ENCODE assay signal across 29 mouse cellular contexts in the genomic region with DNA sequence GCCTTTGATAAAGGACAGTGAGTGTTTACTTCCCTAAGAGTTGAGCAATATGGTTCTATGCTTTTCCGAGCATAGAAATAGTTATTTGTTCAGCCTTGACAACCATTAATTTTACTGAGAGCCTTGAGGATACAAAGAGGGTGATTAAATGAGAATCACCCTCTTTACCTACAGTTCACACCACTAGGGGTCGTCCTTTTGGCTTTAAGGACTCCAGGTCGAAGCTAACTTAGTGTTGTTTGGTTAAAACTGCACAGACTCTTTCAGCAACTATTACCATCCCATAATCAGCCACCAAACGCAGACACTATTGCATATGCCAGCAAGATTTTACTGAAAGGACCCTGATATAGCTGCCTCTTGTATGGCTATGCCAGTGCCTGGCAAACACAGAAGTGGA.
DNase-seq lines count a peak whose midpoint lies in the region; ATAC-seq and TF ChIP-seq lines count a peak whose summit lies in the region.
"Had no signal": no experiment of that assay in that cellular context is flagged by ENCODE, and none has a peak within 500 bp of the region (broad histone marks: within the 10 kb centered on the region; RNA-seq: fewer than 3 reads in every experiment).

No protein-coding gene starts in this region.

- no peaks in the 10 kb centered on the region for H3K79me2 ChIP-seq in CH12.LX (replicated peaks; ENCODE audit: control insufficient read depth, extremely low read depth, insufficient read depth, poor library complexity, severe bottlenecking)

- no peak for TF ChIP-seq POLR2A in CH12.LX (IDR thresholded peaks at IDR 0.05; ENCODE audit: low read depth, low read length)

- no peaks in the 10 kb centered on the region for H3K27me3 ChIP-seq in heart, embryonic 12.5 days (replicated peaks)
- H3K27me3 ChIP-seq in heart, embryonic 15.5 days: no peaks in the 10 kb centered on the region
- no peaks in the 10 kb centered on the region for H3K27me3 ChIP-seq in heart, embryonic 11.5 days (ENCODE audit: control insufficient read depth, insufficient read depth, low read length)
- H3K27me3 ChIP-seq in CH12.LX (replicated peaks): no peaks in the 10 kb centered on the region
- H3K27me3 ChIP-seq: embryonic facial prominence, embryonic 13.5 days; forebrain, embryonic 12.5 days; forebrain, embryonic 15.5 days; hindbrain, embryonic 13.5 days; intestine, embryonic 15.5 days; kidney, embryonic 15.5 days had no signal

- peak; percentile 35 for TF ChIP-seq RAD21 in CH12.LX (IDR thresholded peaks at IDR 0.05; ENCODE audit: low read depth, low read length)

- H3K4me2 ChIP-seq in heart, embryonic 12.5 days: no peak overlapping the region
- no peak overlapping the region for H3K4me2 ChIP-seq in heart, embryonic 15.5 days
- no peak overlapping the region for H3K4me2 ChIP-seq in heart, embryonic 11.5 days
- no peak overlapping the region for H3K4me2 ChIP-seq in CH12.LX (ENCODE audit: insufficient read depth, low read depth, poor library complexity, severe bottlenecking)
- H3K4me2 ChIP-seq: embryonic facial prominence, embryonic 13.5 days; forebrain, embryonic 12.5 days; forebrain, embryonic 15.5 days; hindbrain, embryonic 13.5 days; intestine, embryonic 15.5 days; kidney, embryonic 15.5 days had no signal

- TF ChIP-seq CTCF in CH12.LX (conservative IDR thresholded peaks at IDR 0.05 in 1 of 2, IDR thresholded peaks at IDR 0.05 in 1 of 2; ENCODE audit: low read depth in 2 of 2, low read length in 2 of 2): peak; percentile 38 to 52; a peak in 3 of 4 replicates

- H3K36me3 ChIP-seq in heart, embryonic 12.5 days: no peaks in the 10 kb centered on the region
- H3K36me3 ChIP-seq in heart, embryonic 15.5 days: no peaks in the 10 kb centered on the region
- no peaks in the 10 kb centered on the region for H3K36me3 ChIP-seq in heart, embryonic 11.5 days (ENCODE audit: control insufficient read depth, insufficient read depth, low read length)
- no peaks in the 10 kb centered on the region for H3K36me3 ChIP-seq in CH12.LX (replicated peaks in 1 of 2; ENCODE audit: control insufficient read depth in 1 of 2, insufficient read depth in 1 of 2, low read length in 1 of 2)
- H3K36me3 ChIP-seq: embryonic facial prominence, embryonic 10.5 days; embryonic facial prominence, embryonic 13.5 days; forebrain, embryonic 12.5 days; forebrain, embryonic 15.5 days; hindbrain, embryonic 10.5 days; hindbrain, embryonic 13.5 days; intestine, embryonic 15.5 days; kidney, embryonic 15.5 days had no signal

- ATAC-seq in heart, embryonic 12.5 days (ENCODE audit: insufficient number of reproducible peaks, low FRiP score): no peak
- no peak for ATAC-seq in heart, embryonic 15.5 days (replicated peaks; ENCODE audit: insufficient number of reproducible peaks, insufficient read depth, low FRiP score, low read depth)
- ATAC-seq in heart, embryonic 11.5 days (replicated peaks; ENCODE audit: insufficient number of reproducible peaks, low FRiP score, low TSS enrichment): no peak
- ATAC-seq: forebrain, embryonic 15.5 days; hindbrain, embryonic 16.5 days; intestine, embryonic 15.5 days had no signal

- no peak for DNase-seq in heart, postnatal 25 days (ENCODE audit: low spot score)
- DNase-seq in CH12.LX (ENCODE audit: extremely low read depth) (peak; percentile 21), R1 (ENCODE audit: low read depth, low spot score) (peak; percentile 18)
- DNase-seq in adrenal gland, postnatal 10 days: no peak
- DNase-seq in testis, postnatal 10 days (ENCODE audit: low spot score): no peak
- DNase-seq: adrenal gland, adult 2 months; adrenal gland, postnatal 25 days; B cell, adult 2 months; cerebellum, adult 11-12 months; cerebellum, adult 8-10 months; cerebellum, postnatal 10 days; cerebellum, postnatal 36 days; embryo, embryonic 11 days; gastrocnemius, postnatal 25 days; kidney, adult 11 months; kidney, adult 8-10 months had no signal

- H3K9ac ChIP-seq in heart, embryonic 12.5 days: no peak overlapping the region
- no peak overlapping the region for H3K9ac ChIP-seq in heart, embryonic 15.5 days
- H3K9ac ChIP-seq in heart, embryonic 11.5 days (ENCODE audit: low read depth, low read length): no peak overlapping the region
- no peak overlapping the region for H3K9ac ChIP-seq in CH12.LX (ENCODE audit: insufficient read depth, low read depth)
- H3K9ac ChIP-seq: embryonic facial prominence, embryonic 13.5 days; forebrain, embryonic 12.5 days; forebrain, embryonic 15.5 days; hindbrain, embryonic 13.5 days; intestine, embryonic 15.5 days; kidney, embryonic 15.5 days had no signal

- WGBS in heart, embryonic 12.5 days: 66% methylated on average over 4 of the region's 4 CpGs
- WGBS in heart, embryonic 15.5 days: 67% methylated on average over 4 of the region's 4 CpGs
- WGBS in heart, embryonic 11.5 days (ENCODE audit: insufficient replicate concordance): 65% methylated on average over 4 of the region's 4 CpGs

- dilution Hi-C loops in CH12.LX (cut with MboI; ENCODE audit: extremely low pct_ligation_motif_present, extremely low pct_unique_long_range_greater_than_20kb, low sequenced_read_pairs): no loop called here

- H3K27ac ChIP-seq in heart, embryonic 12.5 days (ENCODE audit: poor library complexity, severe bottlenecking): peak overlapping the region; percentile 82
- H3K27ac ChIP-seq in heart, embryonic 15.5 days: peak overlapping the region; percentile 86
- no peak overlapping the region for H3K27ac ChIP-seq in heart, embryonic 11.5 days (ENCODE audit: low read depth, low read length)
- H3K27ac ChIP-seq in CH12.LX (ENCODE audit: insufficient read depth, low read depth): no peak overlapping the region
- H3K27ac ChIP-seq: embryonic facial prominence, embryonic 10.5 days; embryonic facial prominence, embryonic 13.5 days; forebrain, embryonic 12.5 days; forebrain, embryonic 15.5 days; hindbrain, embryonic 10.5 days; hindbrain, embryonic 13.5 days; intestine, embryonic 15.5 days; kidney, embryonic 15.5 days had no signal

- peaks cover 22% of the 10 kb centered on the region for H3K4me1 ChIP-seq in heart, embryonic 12.5 days (replicated peaks)
- H3K4me1 ChIP-seq in heart, embryonic 15.5 days (replicated peaks): peaks cover 17% of the 10 kb centered on the region
- peaks cover 4% of the 10 kb centered on the region for H3K4me1 ChIP-seq in heart, embryonic 11.5 days (ENCODE audit: control insufficient read depth, insufficient read depth, low read length)
- no peaks in the 10 kb centered on the region for H3K4me1 ChIP-seq in CH12.LX (ENCODE audit: control insufficient read depth in 1 of 2, insufficient read depth in 2 of 2)
- H3K4me1 ChIP-seq: forebrain, embryonic 12.5 days; forebrain, embryonic 15.5 days; hindbrain, embryonic 13.5 days; intestine, embryonic 15.5 days; kidney, embryonic 15.5 days had no signal

- H3K4me3 ChIP-seq in heart, embryonic 12.5 days: no peak overlapping the region
- H3K4me3 ChIP-seq in heart, embryonic 15.5 days: no peak overlapping the region
- no peak overlapping the region for H3K4me3 ChIP-seq in heart, embryonic 11.5 days (ENCODE audit: low read depth, low read length)
- H3K4me3 ChIP-seq in CH12.LX (replicated peaks in 1 of 3; ENCODE audit: low read depth in 2 of 3, low read length in 2 of 3, poor library complexity in 1 of 3): no peak overlapping the region
- H3K4me3 ChIP-seq: embryonic facial prominence, embryonic 10.5 days; embryonic facial prominence, embryonic 13.5 days; erythroblast, embryonic 14.5 days; forebrain, embryonic 12.5 days; forebrain, embryonic 15.5 days; hindbrain, embryonic 10.5 days; hindbrain, embryonic 13.5 days; intestine, embryonic 15.5 days; kidney, embryonic 15.5 days had no signal

- TF ChIP-seq EP300 in CH12.LX (IDR thresholded peaks at IDR 0.05; ENCODE audit: low read length): no peak

- H3K9me3 ChIP-seq in heart, embryonic 12.5 days (replicated peaks): no peaks in the 10 kb centered on the region
- H3K9me3 ChIP-seq in heart, embryonic 15.5 days (replicated peaks): no peaks in the 10 kb centered on the region
- no peaks in the 10 kb centered on the region for H3K9me3 ChIP-seq in heart, embryonic 11.5 days (replicated peaks; ENCODE audit: control insufficient read depth, low read length)
- H3K9me3 ChIP-seq in CH12.LX (replicated peaks; ENCODE audit: low read length): no peaks in the 10 kb centered on the region
- H3K9me3 ChIP-seq: embryonic facial prominence, embryonic 10.5 days; embryonic facial prominence, embryonic 13.5 days; forebrain, embryonic 12.5 days; forebrain, embryonic 15.5 days; hindbrain, embryonic 10.5 days; hindbrain, embryonic 13.5 days; intestine, embryonic 15.5 days; kidney, embryonic 15.5 days had no signal

- in situ Hi-C loops in CH12.LX (cut with MboI; ENCODE audit: low pct_ligation_motif_present, low pct_unique_long_range_greater_than_20kb, low sequenced_read_pairs): no loop called here

- intact Hi-C loops in heart, postnatal 25 days (cut with DNase I): no loop called here

TF ChIP-seq in CH12.LX, 34 proteins besides CTCF, POLR2A, EP300 and RAD21:
- TF ChIP-seq SMC3 (IDR thresholded peaks at IDR 0.05; ENCODE audit: low read depth, low read length) (peak; percentile 57), IRF4 (IDR thresholded peaks at IDR 0.05; ENCODE audit: low read depth, low read length) (no peak)

Comparison
In these comparisons a context has a peak if more than half of its experiments do, and no peak if none do; other contexts are left out.
1. H3K27ac ChIP-seq: peak in heart, embryonic 12.5 days (single experiment) and heart, embryonic 15.5 days (single experiment); none in heart, embryonic 11.5 days (single experiment) and CH12.LX (single experiment).
2. DNase-seq: peak in CH12.LX (single experiment) and R1 (single experiment); none in heart, postnatal 25 days (single experiment), adrenal gland, postnatal 10 days (single experiment) and testis, postnatal 10 days (single experiment).